Mouse (Mus musculus): ENCODE results near the gene Snx33.

GRCm38 (mm10) chr9:56900060-56900459 is 28.1 kb downstream of the Snx33 start:
- TF ChIP-seq CTCF (IDR thresholded peaks at IDR 0.05; ENCODE audit: low read depth) = no peak
- no peak for TF ChIP-seq EP300 (IDR thresholded peaks at IDR 0.05; ENCODE audit: low read depth)
